Mouse (Mus musculus) lung, embryonic 15.5 days (tissue): ENCODE measurements around the gene Vgf. TPM values are rescaled to one million over a fixed set of nuclear protein-coding genes. Genes with fewer than 3 reads are reported as not detected.

Source experiments
- ATAC-seq: fragments of 200-750 bp; cut with Nextera tagmentation; 2 replicates; pipeline ENCODE4 v1.8.0; 2017; ENCODE audit warnings: moderate number of reproducible peaks, borderline replicate concordance; ENCODE audit not compliant: low FRiP score, low TSS enrichment; ENCODE audit errors: extremely low read depth
- H3K27ac ChIP-seq: fragments of 300-500 bp; sonication (generic); 2 replicates; pipeline ENCODE4 v1.5.1; 2015; ENCODE audit warnings: moderate library complexity, mild to moderate bottlenecking, inconsistent platforms
- H3K27me3 ChIP-seq: fragments of 300-500 bp; sonication (generic); 2 replicates; pipeline ENCODE4 v1.6.1; 2015; ENCODE audit warnings: inconsistent platforms
- H3K36me3 ChIP-seq: fragments of 300-500 bp; sonication (generic); 2 replicates; pipeline ENCODE4 v1.6.1; 2015; ENCODE audit warnings: inconsistent platforms
- H3K4me1 ChIP-seq: fragments of 300-500 bp; sonication (generic); 2 replicates; pipeline ENCODE4 v1.6.1; 2015; ENCODE audit warnings: inconsistent platforms
- H3K4me2 ChIP-seq: fragments of 300-500 bp; sonication (generic); 2 replicates; pipeline ENCODE4 v1.6.1; 2015; ENCODE audit warnings: inconsistent platforms, mild to moderate bottlenecking, moderate library complexity
- H3K4me3 ChIP-seq: fragments of 300-500 bp; sonication (generic); 2 replicates; pipeline ENCODE4 v1.5.1; 2015; ENCODE audit warnings: mild to moderate bottlenecking, inconsistent platforms
- H3K9ac ChIP-seq: fragments of 300-500 bp; sonication (generic); 2 replicates; pipeline ENCODE4 v1.6.1; 2015; ENCODE audit warnings: inconsistent platforms
- H3K9me3 ChIP-seq: fragments of 300-500 bp; sonication (generic); 2 replicates; pipeline ENCODE4 v1.6.1; 2016; ENCODE audit warnings: inconsistent platforms
- WGBS: fragments of 180-500 bp; shearing (Covaris S2); methylation state at CpG from one replicate; pipeline ENCODE4 v1.1.7; 2015; 5-methylcytosine and 5-hydroxymethylcytosine counted together
- polyA plus RNA-seq: library from polyadenylated mRNA; unstranded; fragments of >200 nt; fragmentation: Nextera tagmentation; extraction: Ambion mirVana; gene quantifications from 2 replicates; pipeline ENCODE4 v1.2.1, GENCODE M21; 2015

Gene Vgf
- polyA plus RNA-seq, 1 experiment from 2014 or later = 0.11 TPM

- H3K4me3 ChIP-seq = no peak overlapping the region
- H3K27me3 ChIP-seq = no peaks in the 10 kb centered on the region
- peaks cover 1% of the 10 kb centered on the region; the same call in 1 of the 2 replicates for H3K36me3 ChIP-seq
- WGBS = 72% methylated on average over 2 of the region's 2 CpGs
- no peak overlapping the region for H3K9ac ChIP-seq
- ATAC-seq = no peak
- peaks cover 18% of the 10 kb centered on the region for H3K4me1 ChIP-seq
- no peaks in the 10 kb centered on the region for H3K9me3 ChIP-seq
- no peak overlapping the region for H3K4me2 ChIP-seq
- no peak overlapping the region for H3K27ac ChIP-seq
These were observed 25.6 kb upstream of the Vgf start for GRCm38 (mm10) chr5:137000612-137001011.

- H3K4me3 ChIP-seq = no peak overlapping the region
- no peak for ATAC-seq
- H3K9me3 ChIP-seq = no peaks in the 10 kb centered on the region
- 0 out of 2 replicates have a peak, but pooled peaks cover 3% of the 10 kb centered on the region for H3K4me1 ChIP-seq
- no peak overlapping the region for H3K4me2 ChIP-seq
- no peak overlapping the region for H3K9ac ChIP-seq
- no peaks in the 10 kb centered on the region for H3K27me3 ChIP-seq
- no peak overlapping the region for H3K27ac ChIP-seq
- no peaks in the 10 kb centered on the region for H3K36me3 ChIP-seq
- 23% methylated on average over 8 of the region's 8 CpGs for WGBS
These were observed 18.9 kb upstream of the Vgf start for GRCm38 (mm10) chr5:137007276-137007675.

- Histone ChIP-seq H3K27me3 (no peaks in the 10 kb centered on the region), H3K9me3 (no peaks in the 10 kb centered on the region), H3K4me2 (no peak overlapping the region), H3K4me1 (0 out of 2 replicates have a peak, but pooled peaks cover 3% of the 10 kb centered on the region), H3K36me3 (no peaks in the 10 kb centered on the region), H3K27ac (no peak overlapping the region), H3K4me3 (no peak overlapping the region), H3K9ac (no peak overlapping the region)
- 32% methylated on average over 3 of the region's 3 CpGs for WGBS
- no peak for ATAC-seq
These were observed 16.2 kb upstream of the Vgf start for GRCm38 (mm10) chr5:137009988-137010387.

GRCm38 (mm10) chr5:137012401-137012950 lies 13.7 kb upstream of the Vgf start:
- Histone ChIP-seq H3K4me2 (no peak overlapping the region), H3K36me3 (no peaks in the 10 kb centered on the region), H3K27me3 (no peaks in the 10 kb centered on the region), H3K4me3 (no peak overlapping the region), H3K27ac (no peak overlapping the region), H3K4me1 (no peaks in the 10 kb centered on the region), H3K9me3 (no peaks in the 10 kb centered on the region), H3K9ac (no peak overlapping the region)
- ATAC-seq = no peak
- WGBS = 70% methylated on average over 15 of the region's 15 CpGs

- no peak overlapping the region for H3K4me2 ChIP-seq
- no peak overlapping the region for H3K27ac ChIP-seq
- 77% methylated on average over 3 of the region's 3 CpGs for WGBS
- ATAC-seq = no peak
- H3K4me1 ChIP-seq = no peaks in the 10 kb centered on the region
- H3K36me3 ChIP-seq = no peaks in the 10 kb centered on the region
- no peaks in the 10 kb centered on the region for H3K9me3 ChIP-seq
- H3K9ac ChIP-seq = no peak overlapping the region
- no peaks in the 10 kb centered on the region; the same call in 1 of the 2 replicates for H3K27me3 ChIP-seq
- no peak overlapping the region for H3K4me3 ChIP-seq
These were observed 10.3 kb upstream of the Vgf start for GRCm38 (mm10) chr5:137015913-137016312.

GRCm38 (mm10) chr5:137024318-137024717 lies 1.9 kb upstream of the Vgf start:
- Histone ChIP-seq H3K9ac (no peak overlapping the region), H3K27me3 (peaks cover 55% of the 10 kb centered on the region), H3K4me2 (no peak overlapping the region), H3K9me3 (no peaks in the 10 kb centered on the region), H3K36me3 (no peaks in the 10 kb centered on the region), H3K4me1 (peaks cover 1% of the 10 kb centered on the region; the same call in 1 of the 2 replicates), H3K4me3 (no peak overlapping the region), H3K27ac (no peak overlapping the region)
- 46% methylated on average over 3 of the region's 3 CpGs for WGBS
- no peak for ATAC-seq

GRCm38 (mm10) chr5:137025132-137025531 lies 1.1 kb upstream of the Vgf start:
- Histone ChIP-seq H3K27me3 (peaks cover 63% of the 10 kb centered on the region), H3K27ac (no peak overlapping the region), H3K9me3 (no peaks in the 10 kb centered on the region), H3K9ac (no peak overlapping the region), H3K4me3 (no peak overlapping the region), H3K4me2 (peak overlapping the region; percentile 25; the same call in 1 of the 2 replicates), H3K4me1 (peaks cover 8% of the 10 kb centered on the region), H3K36me3 (no peaks in the 10 kb centered on the region)
- WGBS = under 1% methylated on average over 23 of the region's 23 CpGs
- no peak for ATAC-seq

- no peaks in the 10 kb centered on the region for H3K36me3 ChIP-seq
- WGBS = 7% methylated on average over 29 of the region's 29 CpGs
- no peak overlapping the region for H3K9ac ChIP-seq
- no peak overlapping the region for H3K27ac ChIP-seq
- H3K9me3 ChIP-seq = no peaks in the 10 kb centered on the region
- no peak overlapping the region for H3K4me3 ChIP-seq
- no peak for ATAC-seq
- peak overlapping the region; percentile 63; the same call in 1 of the 2 replicates for H3K4me2 ChIP-seq
- H3K4me1 ChIP-seq = peaks cover 27% of the 10 kb centered on the region
- peaks cover 88% of the 10 kb centered on the region for H3K27me3 ChIP-seq
These were observed 2.5 kb downstream of the Vgf start for GRCm38 (mm10) chr5:137028561-137029272.

GRCm38 (mm10) chr5:137029273-137029585 lies 3.0 kb downstream of the Vgf start:
- ATAC-seq = no peak
- H3K9ac ChIP-seq = no peak overlapping the region
- H3K27me3 ChIP-seq = peaks cover 83% of the 10 kb centered on the region
- no peak overlapping the region for H3K27ac ChIP-seq
- peak overlapping the region; percentile 63 for H3K4me2 ChIP-seq
- H3K9me3 ChIP-seq = no peaks in the 10 kb centered on the region
- 0% methylated on average over 8 of the region's 8 CpGs for WGBS
- peaks cover 27% of the 10 kb centered on the region for H3K4me1 ChIP-seq
- no peaks in the 10 kb centered on the region for H3K36me3 ChIP-seq
- H3K4me3 ChIP-seq = no peak overlapping the region

GRCm38 (mm10) chr5:137029643-137030415 lies 3.6 kb downstream of the Vgf start:
- Histone ChIP-seq H3K4me1 (peaks cover 27% of the 10 kb centered on the region), H3K27me3 (peaks cover 77% of the 10 kb centered on the region), H3K27ac (no peak overlapping the region), H3K9ac (no peak overlapping the region), H3K36me3 (no peaks in the 10 kb centered on the region), H3K4me2 (peak overlapping the region; percentile 63), H3K9me3 (no peaks in the 10 kb centered on the region), H3K4me3 (peak overlapping the region; percentile 24)
- peak; percentile 68; the same call in 1 of the 2 replicates for ATAC-seq
- under 1% methylated on average over 52 of the region's 52 CpGs for WGBS

- Histone ChIP-seq H3K27me3 (peaks cover 71% of the 10 kb centered on the region), H3K9me3 (no peaks in the 10 kb centered on the region), H3K4me1 (peaks cover 27% of the 10 kb centered on the region), H3K36me3 (no peaks in the 10 kb centered on the region), H3K4me2 (peak overlapping the region; percentile 63), H3K4me3 (peak overlapping the region; percentile 24; the same call in 1 of the 2 replicates), H3K9ac (no peak overlapping the region), H3K27ac (no peak overlapping the region)
- ATAC-seq = no peak
- WGBS = 16% methylated on average over 22 of the region's 22 CpGs
These were observed 4.2 kb downstream of the Vgf start for GRCm38 (mm10) chr5:137030416-137030810.
